Mouse (Mus musculus): ENCODE results near the gene Elfn1.
"Not testable (repeated sequence)": the region's sequence is repeated elsewhere in the genome, so short reads cannot be mapped to it uniquely, and the experiment has no call there.

Gene Elfn1

GRCm38 (mm10) chr5:139969151-139969948 lies 61.6 kb downstream of the Elfn1 start:
- no peak for DNase-seq (ENCODE audit: low spot score in 2 of 2)

- no peak for DNase-seq (ENCODE audit: low spot score in 2 of 2)
Measured at GRCm38 (mm10) chr5:139970186-139970631, 62.5 kb downstream of the Elfn1 start.

DNA sequence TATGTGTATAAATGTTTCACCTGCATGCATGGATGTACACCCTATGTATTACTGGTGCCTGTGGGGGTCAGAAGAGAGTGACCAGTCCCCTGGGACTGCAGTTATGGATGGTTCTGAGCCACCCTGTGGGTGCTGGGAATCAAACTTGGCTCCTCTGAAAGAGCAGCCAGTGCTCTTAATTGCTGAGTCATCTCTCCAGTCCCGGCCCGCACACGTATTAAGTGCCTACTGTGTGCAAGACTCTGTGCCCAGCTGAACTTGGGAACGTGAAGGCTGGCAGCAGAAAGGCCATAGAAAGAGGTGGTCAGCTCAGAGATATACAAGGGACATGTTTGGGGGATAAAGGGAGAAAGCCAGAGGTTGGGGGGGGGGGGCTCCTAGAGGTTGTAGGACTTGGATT lies 68.8 kb downstream of the Elfn1 start:
- DNase-seq (ENCODE audit: low spot score in 2 of 2): no peak

DNA sequence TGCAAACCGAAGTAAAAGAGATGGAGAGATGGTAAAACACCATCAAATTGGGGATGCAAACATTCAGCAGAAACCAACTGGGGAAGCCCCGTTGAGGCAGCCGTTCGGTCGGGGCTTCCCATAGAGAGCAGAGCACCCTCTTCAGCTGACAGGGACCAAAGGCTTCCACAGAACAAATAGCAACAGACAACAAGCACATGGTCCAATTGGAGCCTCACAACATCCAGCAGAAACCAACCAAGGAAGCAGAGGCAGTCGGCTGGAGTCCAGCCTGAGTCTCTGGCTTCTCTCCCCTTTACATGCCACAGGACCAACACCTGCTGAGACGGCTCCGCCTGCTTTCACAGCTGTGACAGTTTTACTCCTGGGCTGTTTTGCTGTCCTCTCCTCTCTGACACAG lies 69.7 kb downstream of the Elfn1 start:
- DNase-seq (ENCODE audit: low spot score in 2 of 2): no peak

- DNase-seq (ENCODE audit: low spot score in 2 of 2): no peak
Measured at GRCm38 (mm10) chr5:139978525-139979276, 71.0 kb downstream of the Elfn1 start.

DNA sequence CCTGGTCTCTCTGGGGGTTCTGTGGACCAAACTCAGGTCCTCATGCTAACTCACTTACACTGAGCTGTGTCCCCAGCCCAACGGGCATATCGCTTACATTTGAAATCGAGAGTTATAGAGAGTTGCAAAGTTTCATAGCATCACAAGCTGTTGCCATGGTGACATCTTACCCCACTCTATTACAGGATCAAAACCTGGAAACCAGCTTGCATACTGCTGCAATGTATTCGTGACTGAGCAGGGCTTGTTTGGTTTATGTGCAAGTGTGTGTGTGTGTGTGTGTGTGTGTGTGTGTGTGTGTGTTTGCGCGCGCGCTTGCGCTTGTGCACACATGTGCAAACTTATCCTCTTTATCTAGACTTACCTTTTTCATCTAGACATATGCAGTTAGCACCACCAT lies 71.6 kb downstream of the Elfn1 start:
- DNase-seq (ENCODE audit: low spot score in 2 of 2): no peak

DNA sequence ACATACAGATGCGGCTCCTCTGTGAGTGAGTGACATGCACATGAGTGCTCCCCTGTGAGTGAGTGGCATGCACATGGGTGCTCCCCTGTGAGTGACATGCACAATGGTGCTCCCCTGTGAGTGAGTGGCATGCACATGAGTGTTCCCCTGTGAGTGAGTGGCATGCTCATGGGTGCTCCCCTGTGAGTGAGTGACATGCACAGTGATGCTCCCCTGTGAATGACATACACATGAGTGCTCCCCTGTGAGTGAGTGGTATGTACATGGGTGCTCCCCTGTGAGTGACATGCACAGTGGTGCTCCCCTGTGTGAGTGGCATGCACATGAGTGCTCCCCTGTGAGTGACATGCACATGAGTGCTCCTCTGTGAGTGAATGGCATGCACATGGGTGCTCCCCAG lies 74.2 kb downstream of the Elfn1 start:
- DNase-seq (ENCODE audit: low spot score in 2 of 2): no peak

DNA sequence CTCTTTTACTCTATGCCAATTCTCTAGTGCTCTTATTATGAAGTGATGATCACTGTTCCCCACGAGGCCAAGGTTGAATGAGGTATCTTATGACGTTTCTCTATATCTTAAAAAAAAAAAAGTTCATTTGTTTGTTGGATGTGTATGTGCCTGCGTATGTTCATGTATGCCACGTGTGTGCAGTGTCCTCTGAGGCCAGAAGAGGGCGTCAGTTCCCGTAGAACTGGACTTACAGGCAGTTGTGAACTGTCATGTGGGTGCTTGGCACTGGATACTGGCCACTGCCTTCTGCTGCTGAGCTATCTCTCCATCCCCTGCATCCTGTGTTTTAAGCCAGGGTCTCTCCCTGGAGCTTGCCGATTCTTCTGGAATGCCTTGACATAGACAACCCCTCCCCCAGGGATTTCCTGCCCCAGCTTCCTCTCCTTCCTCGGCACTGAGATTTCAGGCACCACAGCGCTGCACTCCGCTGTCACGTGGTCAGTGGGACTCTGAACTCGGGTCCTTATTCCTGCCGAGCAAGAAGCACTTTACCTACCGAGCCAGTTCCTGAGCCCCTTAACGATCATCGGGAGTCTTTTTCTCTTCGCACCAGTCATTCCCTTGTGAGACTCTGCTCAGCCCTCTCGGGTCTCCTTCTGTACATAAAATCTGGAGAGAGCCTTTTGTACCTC lies 77.5 kb downstream of the Elfn1 start:
- no peak for DNase-seq (ENCODE audit: low spot score in 2 of 2)

DNA sequence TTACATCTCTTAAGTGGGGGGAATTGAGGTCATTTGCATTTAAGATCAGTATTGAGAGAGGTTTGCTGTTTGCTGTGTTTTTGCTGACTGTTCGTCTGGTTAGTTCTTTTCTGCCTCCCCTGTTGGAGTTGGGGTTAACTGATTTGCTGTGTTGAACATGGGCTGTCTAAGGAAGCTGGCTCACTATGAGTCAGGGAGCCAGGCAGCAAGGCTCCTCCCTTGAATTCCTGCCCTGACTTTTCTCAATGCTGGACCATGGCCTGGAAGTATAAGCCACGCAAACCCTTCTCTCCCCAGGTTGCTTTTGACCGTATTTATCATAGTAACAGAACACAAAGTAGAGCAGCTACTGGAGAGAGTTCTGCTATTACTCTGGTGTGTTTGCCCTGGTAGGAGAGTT lies 83.8 kb downstream of the Elfn1 start:
- DNase-seq (ENCODE audit: low spot score in 2 of 2): no peak

DNA sequence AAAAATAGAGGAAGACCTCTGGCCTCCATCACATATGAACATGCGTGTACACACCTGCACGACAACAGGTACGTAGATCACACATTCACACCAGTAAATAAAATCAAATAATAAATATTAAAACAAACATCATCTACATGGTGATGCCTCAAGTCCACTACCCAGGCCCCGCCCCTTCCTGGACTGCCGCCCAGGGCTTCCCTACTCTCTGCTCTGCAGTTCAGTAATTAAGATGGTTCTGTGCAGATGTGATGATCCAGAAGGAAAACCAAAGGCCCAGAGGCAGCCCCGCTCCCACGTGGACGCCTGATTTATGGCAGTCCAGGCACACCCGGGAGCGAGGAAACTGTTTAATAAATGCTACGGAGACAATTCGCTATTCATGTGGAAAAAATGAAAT lies 90.6 kb downstream of the Elfn1 start:
- not testable (repeated sequence) for DNase-seq (ENCODE audit: low spot score in 2 of 2)

DNA sequence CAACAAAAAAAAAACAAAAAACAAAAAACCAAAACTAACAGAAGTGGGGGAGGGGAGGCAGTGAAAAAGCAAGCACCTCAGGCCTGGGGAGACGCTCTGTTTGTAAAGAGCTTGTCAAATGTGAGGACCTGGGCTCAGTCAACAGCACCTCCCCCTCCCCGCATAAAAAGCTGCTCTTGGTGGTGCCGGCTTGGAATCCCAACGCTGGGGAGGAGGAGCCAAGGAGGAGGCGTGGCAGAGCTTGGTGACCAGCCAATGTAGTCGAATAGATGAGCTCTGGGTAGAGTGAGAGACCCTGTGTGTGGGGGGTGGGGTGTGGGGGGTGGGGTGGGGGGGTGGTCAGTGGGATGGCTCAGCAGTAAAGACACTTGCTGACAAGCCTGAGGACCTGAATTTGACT lies 91.2 kb downstream of the Elfn1 start:
- DNase-seq (ENCODE audit: low spot score in 2 of 2): no peak

DNA sequence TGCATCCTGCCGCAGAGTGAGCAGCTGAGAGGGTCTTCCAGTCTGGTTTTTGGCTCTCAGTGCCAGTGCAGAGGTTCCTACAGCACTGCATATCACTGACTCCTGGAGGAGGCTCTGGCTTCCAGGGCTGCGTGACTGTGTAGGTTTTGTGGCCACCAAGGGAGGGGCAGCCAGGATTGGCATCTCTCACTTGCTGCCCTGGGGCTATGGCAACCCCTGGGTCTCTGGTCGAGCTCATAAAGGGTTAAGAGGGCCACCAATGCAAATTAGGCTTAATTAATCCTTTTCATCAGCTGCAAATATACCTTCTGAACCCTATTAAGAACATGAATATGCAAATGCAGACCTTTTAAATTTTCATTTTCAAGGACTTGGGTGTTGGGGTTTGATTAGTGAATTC lies 94.8 kb downstream of the Elfn1 start:
- no peak for DNase-seq (ENCODE audit: low spot score in 2 of 2)

DNA sequence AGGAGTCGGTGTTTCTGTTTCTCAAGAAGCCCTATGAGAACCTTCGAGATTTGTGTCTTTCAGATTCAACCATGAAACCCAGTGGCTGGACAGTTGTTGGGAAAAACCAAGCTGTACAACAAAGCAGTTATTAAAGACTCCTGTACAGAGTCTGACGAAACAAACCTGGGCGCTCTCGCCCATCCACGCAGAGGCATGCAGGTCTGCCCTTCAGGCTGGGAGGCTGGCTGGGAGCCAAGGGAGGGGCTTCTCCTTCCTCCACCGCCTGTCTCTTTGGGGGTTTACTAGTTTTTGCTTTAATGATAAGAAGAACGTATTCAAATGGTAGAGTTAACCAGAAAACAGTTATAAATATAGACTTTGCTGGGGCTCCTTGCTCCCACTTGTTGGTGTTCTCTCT lies 99.1 kb downstream of the Elfn1 start:
- no peak for DNase-seq (ENCODE audit: low spot score in 2 of 2)

GRCm38 (mm10) chr5:140007656-140008522 lies 100.1 kb downstream of the Elfn1 start:
- no peak for DNase-seq (ENCODE audit: low spot score in 2 of 2)

DNA sequence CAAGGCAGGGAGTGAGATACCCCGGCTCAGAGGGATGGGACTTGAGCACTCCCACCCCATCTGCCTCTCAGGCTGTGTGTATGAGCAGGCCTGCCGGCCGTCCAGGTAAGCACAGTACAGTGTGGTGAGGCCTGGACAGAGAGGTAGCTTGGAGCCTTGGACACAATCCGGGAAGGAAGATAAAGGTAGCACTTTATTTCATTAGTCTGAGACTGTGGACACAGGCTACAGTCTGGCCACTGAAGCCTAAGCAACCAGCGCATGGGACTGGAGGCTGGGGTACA lies 100.7 kb downstream of the Elfn1 start:
- no peak for DNase-seq (ENCODE audit: low spot score in 2 of 2)

GRCm38 (mm10) chr5:140009083-140009655 lies 101.4 kb downstream of the Elfn1 start:
- no peak for DNase-seq (ENCODE audit: low spot score in 2 of 2)

GRCm38 (mm10) chr5:140010405-140010804 lies 102.7 kb downstream of the Elfn1 start:
- DNase-seq (ENCODE audit: low spot score in 2 of 2): no peak

GRCm38 (mm10) chr5:140012286-140012967 lies 104.7 kb downstream of the Elfn1 start:
- no peak for DNase-seq (ENCODE audit: low spot score in 2 of 2)

DNA sequence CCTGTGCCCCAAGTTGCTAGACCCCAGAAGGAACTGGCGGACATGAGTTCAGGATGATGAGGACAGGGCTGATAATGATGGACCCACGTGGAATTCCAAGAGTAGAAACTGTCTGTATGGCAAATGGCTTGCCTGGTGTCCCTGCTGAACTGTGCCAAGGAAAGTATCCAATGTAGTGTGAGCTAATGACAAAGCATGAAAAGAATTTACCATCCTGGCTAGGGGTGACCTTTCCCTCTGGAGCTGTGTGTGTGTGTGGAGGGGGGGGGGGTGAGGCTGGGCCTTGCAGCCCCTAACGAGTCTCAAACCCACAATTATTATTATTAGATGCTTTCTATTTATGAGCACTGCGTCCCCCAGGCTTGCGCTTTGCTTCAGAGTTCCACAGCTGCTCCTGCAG lies 105.9 kb downstream of the Elfn1 start:
- no peak for DNase-seq (ENCODE audit: low spot score in 2 of 2)

DNA sequence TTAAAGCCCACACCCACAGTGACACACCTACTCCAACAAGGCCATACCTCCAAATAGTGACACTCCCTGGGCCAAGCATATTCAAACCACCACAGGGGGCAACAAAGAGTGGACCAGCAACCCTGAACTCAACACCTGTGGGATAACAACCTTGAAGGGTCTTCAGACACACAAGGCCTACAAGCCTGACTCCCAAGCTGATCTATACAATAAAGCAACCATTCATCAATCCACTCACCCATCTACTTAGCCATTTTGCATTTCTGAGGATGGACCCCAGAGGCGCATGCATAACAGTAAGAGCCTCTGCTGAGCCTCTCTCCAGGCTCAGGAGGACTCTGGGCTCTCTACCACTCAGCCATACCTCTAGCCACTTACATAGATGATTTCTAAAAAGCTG lies 109.2 kb downstream of the Elfn1 start:
- no peak for DNase-seq (ENCODE audit: low spot score in 2 of 2)

DNA sequence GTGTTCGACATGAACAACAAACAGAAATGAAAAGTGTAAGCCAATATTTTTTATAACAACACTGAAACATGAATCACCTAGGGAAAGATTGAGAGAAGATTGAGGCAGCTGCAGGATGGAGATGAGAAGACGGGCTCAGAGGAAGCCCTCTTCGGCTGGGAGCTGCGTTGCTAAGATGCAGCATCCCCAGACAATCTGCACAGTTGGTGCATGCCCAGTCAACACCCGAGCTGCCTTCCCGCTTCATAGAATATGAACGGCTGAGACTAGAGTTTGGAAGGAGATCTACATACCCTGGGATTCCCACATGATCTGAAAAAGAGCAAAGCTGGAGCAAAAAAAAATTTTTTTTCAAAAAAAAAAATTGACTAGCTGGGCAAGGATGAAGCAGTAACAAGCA lies 111.0 kb downstream of the Elfn1 start:
- no peak for DNase-seq (ENCODE audit: low spot score in 2 of 2)
